Mouse (Mus musculus): ENCODE results near the gene Lrrc20.

Gene Lrrc20

DNA sequence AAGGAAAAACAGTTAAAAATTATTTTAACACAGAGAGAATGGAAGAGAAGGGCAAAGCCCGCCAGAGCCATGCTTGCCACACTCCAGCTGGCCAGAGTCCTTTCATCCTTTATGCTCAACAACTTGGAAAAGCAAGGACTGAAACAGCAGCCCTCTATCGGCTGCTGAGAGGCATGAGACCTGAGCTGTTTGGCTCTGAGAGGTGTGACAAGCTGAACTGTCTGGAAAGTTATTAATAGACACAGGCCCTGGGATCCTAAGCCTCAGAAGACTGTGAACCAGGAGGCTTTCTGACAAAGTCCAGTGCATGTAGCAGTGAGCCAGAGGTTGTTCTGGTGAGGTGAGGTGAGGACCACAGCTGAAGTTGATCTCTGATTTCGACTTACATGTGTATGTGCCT, 2.0 kb upstream of the Lrrc20 start:
- no peak for DNase-seq (ENCODE audit: low read depth, low spot score)

DNA sequence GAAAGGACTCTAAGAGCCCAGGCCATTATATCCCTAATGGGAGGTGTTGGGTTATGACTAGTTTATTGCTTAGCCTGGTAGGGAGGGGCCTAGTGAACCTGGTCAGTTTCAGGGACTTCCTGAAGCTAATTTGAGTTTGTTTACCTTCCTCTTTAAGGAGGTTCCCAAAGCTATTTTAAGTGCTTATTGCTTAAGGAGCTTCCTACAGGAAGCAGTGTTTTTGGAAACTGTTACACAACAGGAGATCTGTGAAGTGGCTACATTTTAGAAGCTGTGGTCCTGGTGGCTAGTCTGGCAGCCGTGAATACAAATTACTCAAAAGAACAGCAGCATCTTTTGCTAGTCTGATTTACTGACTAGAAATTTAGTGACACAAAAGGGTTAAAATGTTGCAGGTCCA, 1.3 kb upstream of the Lrrc20 start:
- DNase-seq (ENCODE audit: low read depth, low spot score): no peak

DNA sequence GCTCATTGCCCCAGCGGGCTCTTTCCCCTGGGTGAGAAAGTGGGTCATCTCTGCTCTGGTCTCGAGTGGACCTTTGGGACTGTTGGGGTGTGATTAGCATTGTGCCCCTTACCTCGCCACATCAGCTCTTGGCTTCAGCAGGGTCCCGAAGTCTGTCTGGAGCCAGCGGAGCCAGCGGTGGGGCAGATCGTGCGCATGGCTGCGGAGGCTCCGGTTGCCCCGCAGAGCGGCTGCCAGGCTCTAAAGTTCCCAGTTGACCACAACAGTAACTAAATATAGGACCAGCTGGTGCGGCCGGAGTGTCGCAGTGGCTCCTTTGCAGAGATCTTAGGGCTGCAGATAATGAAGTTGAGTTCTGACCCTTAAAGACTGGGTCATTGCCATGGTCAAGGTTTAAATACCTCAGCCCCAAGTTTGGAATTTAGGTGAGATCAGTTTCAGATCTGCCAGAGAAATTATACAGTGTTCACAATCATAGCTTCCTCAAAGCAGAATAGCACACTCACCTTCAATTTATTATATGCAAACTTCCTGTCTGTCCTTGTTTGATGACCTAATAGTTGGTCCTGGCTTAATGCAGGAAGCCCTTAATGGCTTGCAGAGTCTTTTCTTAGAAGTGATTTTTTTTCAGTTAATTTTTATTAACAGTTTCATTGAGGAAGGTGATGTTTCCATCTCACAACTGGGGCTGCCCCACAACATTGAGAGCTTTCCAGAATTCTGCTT, 1.0 kb downstream of the Lrrc20 start:
- no peak for DNase-seq (ENCODE audit: low read depth, low spot score)

DNA sequence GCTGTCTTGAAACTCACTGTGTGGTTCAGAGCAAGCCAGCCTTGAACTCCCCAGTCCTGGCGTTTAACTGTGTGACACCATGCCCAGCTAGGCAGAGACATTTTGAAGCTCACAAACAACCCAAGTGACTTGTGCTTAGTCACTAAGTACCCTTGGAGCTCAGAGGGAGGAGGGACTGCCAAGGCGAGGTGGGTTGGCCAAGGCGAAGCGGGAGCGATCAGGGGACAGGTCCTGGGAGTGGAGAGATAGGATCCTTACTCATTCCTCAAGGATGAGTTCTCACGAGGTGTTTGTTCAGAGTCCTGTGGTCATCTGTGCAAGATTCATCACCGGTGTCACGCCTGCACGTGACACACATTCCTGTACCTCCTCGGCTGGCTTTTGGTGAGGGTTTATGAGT, 3.9 kb downstream of the Lrrc20 start:
- DNase-seq (ENCODE audit: low read depth, low spot score): no peak

DNA sequence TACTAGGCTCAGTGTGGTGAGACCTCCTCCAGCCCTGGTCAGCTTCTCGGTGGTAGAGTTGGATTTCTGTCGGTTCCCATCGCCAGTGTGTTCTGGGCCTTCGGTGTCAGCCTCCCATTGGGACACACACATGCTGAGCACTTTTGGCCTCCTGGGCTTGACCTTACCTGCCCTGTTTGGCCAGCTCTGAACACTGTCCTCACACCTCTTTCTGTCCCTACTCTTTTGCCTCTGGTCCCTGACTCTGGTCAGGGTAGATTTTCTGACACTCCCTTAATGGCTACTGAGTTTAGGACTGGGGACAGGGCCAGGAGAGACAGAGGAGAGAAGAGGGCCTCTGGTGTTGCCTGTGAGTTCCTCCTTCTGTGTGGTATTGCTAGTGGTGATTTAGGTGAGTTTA, 4.3 kb downstream of the Lrrc20 start:
- no peak for DNase-seq (ENCODE audit: low read depth, low spot score)

DNA sequence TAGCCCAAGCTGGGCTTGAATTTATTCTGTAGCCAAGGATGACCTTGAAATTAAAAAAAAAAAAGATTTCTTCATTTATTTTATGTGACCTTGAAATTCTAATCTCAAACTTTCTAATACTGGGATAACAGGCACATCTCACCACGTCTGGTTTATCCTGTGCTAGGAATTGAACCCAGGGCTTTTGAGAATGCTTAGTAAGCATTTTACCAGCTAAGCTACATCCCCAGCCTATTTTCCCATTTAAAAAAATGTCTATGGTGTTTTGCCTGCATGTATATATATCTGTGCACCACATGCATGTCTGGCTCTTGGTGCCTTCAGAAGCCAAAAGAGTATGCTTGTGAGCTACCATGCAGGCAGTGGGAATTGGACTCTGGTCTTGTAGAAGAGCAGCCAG, 4.9 kb downstream of the Lrrc20 start:
- no peak for DNase-seq (ENCODE audit: low read depth, low spot score)

DNA sequence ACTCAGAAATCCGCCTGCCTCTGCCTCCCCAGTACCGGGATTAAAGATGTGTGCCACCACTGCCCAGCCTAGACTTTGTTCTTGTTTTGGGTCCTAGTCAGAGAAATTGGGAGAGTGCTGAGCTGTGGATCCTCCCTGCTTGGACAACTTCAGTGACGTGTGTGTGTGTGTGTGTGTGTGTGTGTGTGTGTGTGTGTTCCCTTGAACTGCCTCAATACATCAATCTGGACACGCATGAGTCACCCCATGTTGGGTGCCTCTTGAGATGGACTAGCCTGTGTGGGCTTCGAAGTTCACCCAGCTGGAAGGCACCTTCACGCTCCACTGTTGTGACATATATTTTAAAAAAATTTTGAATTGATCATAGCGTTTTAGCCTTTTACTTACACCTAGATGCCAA, 7.2 kb downstream of the Lrrc20 start:
- DNase-seq (ENCODE audit: low read depth, low spot score): no peak

DNA sequence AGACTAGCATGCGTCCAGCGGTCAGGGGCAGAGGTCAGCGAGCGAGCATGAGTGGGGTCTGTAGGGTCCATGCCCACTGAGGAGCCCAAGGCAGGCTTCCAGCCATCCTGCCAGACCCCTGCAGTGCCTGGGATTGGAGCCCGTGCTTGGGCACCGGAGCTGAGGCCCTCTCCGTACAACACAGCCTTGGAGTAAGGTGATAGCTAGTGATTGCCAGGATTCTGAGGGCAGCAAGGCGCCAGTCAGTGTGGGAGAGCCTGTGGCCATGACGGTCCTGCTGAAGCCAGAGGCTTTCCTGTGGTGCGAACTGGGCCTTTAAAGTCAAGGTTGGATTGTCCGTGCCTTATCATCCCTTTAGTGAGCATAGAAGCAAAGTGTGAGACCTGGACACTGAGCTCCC, 9.2 kb downstream of the Lrrc20 start:
- DNase-seq (ENCODE audit: low read depth, low spot score): no peak

DNA sequence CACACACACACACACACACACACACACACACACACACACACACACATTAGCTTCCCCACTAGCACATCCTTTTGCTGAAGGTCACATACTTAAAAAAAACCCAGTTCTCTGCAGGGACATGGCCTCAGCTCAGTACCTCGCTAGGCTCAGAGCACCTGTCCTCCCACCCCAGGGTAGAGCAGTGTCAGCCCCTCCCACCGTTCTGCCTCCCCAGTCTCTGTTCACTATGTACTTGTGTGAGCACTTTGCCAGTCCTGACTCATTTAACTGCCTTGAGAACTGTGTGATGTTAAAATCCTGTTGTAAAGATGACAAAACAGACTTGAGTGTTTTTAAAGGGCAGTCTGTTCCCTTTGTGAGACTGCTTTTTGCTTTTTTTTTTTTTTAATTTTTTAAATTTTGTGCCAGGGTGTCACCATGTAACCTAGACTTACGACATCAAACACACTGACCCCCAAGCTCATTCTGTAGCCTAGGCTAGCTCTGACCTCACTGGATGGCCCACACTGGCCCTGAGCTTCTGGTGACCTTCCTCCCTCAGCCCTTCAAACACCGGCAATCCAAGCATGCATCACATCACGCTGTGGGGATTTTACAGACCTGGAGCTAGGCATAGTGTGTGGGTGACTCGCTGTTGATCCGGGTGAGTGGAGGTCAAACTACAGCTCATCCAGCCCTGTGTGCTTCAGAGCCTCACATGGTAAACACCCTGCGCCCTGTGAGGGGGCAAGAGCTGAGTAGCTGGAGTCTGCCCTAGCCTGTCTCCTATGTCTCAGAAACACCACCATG, 11.1 kb downstream of the Lrrc20 start:
- DNase-seq (ENCODE audit: low read depth, low spot score): no peak

DNA sequence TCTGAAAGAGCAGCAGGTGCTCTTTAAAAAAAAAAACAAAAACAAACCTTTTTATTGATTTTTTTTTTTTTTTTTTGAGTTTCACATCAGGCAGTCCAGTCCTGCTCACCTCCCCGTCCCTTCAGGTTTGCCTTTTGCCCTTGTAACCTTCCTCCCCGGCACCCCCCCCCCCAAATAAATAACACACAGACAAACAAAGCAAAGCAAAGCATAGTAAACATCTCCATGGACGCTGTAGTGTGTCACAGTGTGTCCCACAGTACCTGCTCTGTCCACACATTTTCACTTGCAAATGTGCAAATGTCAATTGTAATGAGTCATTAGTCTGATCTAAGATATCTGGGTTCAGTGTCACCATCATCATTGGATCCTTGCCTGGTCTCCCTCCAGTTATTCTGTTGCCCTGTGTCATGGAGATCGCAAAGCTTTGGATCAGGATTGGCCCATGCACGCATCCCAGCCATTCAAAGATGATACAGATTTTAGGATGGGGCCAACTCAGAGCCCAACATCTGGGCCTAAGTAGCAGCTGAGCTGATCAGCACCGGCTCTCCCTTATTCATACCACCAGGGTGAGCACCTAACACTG, 13.0 kb downstream of the Lrrc20 start:
- no peak for DNase-seq (ENCODE audit: low read depth, low spot score)

DNA sequence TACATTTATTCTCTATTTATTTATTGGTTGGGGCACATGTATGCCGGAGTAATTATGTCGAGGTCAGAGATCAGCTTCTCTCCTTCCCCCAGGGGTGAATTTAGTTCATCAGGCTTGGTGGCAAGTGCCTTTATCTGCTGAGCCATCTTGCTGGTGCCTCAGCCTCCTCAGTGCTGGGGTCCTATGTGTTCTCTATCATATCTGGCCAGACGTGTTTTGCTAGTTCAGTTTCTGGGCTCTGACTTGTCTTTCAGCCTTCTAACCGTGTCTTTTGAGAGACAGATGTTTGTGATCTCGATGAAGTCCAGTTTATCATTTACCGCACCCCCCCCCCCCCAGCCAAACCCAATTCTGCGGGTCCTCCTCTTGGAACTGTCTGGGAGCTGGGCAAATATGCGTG, 16.0 kb downstream of the Lrrc20 start:
- no peak for DNase-seq (ENCODE audit: low read depth, low spot score)

DNA sequence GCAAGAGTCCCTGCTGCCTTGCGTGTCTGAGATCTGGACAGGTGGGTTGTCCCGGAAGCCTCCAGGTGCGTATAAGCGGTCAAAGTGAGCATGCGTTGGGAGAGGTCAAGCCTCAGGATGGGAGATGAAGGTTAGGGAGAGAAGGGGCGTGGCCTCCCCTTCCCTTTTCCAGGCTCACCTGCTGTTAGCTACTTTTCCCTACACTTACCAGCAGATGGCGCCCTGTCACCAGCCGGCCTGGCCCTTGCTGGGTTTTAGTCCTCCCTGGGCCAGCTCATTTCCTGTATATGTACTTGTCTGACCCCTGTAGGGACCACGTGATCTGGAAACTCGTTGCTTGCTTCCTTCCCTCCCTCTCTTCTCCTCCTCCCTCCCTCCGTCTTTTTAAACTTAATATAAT, 16.4 kb downstream of the Lrrc20 start:
- DNase-seq (ENCODE audit: low read depth, low spot score): peak; percentile 83

DNA sequence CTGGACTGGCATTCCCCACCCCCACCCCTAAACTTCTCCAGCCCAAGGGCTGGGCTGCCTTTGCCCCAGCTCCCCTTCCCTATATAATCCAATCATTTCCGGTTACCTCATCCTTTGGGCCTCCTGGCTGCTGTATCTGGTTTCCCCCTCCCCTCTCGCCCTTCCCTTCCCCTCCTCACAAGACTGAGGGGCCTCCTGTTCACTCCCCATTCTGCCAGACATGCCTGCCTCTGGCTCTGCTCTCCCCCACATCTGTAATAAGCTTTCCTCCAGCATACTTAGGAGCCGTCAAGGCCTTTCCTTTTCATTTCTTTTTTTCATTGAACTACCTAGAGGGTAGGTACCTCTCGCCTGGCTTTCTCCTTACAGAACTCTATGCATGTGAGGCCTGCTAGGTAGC, 19.9 kb downstream of the Lrrc20 start:
- no peak for DNase-seq (ENCODE audit: low read depth, low spot score)

DNA sequence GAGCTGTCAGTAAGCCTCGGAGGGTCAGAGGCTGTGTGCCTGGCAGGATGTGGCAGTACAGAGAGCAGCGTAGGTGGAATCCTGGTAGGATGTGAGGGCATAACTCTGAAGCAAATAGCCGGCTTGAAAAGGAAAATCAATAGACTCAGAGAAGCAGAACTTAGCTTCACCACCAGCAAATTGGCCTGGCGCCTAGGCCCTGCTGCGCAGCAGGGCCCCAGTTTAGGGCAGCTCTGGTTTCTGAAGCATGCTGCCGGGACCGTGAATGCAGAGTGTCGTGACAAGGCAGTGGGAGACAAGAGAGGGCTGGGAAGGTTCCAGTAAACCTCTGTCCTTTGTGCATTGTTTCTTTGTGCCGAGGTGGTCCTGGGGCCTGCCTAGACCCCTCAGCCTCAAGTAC, 20.6 kb downstream of the Lrrc20 start:
- no peak for DNase-seq (ENCODE audit: low read depth, low spot score)

DNA sequence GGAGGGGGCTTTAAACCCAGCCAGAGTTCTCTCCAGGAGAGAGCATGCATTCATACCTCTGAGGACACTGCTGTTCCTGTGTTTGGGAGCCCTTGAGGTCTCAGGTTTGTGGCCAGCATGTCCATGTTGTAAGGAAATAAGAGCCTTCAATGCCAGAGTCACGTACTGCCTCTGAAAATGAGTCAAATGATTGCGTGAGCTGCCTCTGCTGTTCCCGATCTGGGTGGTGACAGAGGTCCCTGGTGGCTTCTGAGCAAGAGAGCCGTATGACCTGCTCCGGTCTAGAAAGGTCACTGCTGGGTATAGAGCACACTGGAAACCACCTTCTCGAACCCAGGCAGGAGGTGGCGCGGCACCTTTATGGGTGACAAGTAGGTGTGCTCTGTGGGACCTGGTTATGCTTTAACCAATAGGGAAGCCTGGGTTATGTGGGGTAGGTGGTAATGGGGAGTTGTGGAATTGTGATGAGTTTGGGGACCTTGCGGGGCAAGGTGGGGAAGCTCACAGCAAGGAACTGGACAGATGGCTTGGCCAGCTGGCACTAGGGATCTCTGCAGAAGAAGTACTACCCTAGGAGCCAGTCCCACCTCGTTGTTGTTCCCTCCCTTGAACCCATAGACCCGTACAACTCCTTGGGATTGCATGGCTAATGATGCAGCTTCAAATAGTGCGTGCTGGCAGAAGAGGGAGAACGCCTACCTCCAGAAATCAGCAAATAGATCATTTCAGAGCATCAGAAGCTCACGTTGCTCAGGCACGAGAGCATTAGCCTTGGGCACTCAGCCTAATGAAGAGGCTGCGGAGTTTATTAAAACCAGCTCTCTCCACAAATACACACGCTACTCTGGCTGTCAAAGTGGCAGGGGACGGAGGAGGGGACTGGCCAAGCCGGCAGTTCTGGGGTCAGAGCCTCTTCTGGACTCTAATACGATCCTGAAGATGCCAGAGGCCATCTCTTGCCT, 24.2 kb downstream of the Lrrc20 start:
- no peak for DNase-seq (ENCODE audit: low read depth, low spot score)

DNA sequence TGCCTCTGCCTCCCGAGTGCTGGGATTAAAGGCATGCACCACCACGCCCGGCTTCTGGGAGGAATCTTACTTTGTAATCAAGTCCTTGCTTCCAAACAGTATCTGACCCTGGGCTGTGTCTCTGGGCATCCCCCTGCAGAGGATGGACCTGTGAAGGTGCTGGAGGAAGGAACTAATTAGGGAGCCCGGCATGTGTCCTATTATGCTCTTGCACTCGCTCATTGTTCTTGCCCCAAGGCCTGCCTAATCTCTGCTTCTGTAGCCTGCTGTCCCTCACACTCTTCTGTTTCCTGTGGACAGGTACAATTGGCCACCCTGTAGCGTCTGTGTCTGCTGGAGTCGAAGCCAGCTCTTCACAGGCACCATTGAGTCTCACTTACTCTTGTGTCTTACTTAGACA, 25.2 kb downstream of the Lrrc20 start:
- DNase-seq (ENCODE audit: low read depth, low spot score): no peak

DNA sequence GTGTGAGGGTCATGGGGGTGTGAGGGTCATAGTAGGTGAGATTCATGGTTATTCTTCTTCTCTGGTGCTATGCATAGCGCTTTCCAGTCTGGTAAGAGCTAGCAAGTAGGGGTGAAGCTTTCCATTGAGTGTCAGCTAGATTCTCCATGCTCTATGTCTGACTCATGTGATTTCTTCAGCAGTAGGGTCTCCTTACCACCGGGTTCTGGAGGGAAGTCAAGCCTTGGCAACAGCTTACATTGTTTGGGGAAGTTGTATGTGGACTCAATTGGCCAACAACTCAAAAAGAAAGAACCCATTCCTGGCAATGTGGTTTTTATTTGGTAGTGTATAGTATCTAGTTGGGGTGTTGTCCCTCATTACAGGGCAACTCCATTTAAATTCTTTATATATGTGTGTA, 28.5 kb downstream of the Lrrc20 start:
- DNase-seq (ENCODE audit: low read depth, low spot score): no peak

DNA sequence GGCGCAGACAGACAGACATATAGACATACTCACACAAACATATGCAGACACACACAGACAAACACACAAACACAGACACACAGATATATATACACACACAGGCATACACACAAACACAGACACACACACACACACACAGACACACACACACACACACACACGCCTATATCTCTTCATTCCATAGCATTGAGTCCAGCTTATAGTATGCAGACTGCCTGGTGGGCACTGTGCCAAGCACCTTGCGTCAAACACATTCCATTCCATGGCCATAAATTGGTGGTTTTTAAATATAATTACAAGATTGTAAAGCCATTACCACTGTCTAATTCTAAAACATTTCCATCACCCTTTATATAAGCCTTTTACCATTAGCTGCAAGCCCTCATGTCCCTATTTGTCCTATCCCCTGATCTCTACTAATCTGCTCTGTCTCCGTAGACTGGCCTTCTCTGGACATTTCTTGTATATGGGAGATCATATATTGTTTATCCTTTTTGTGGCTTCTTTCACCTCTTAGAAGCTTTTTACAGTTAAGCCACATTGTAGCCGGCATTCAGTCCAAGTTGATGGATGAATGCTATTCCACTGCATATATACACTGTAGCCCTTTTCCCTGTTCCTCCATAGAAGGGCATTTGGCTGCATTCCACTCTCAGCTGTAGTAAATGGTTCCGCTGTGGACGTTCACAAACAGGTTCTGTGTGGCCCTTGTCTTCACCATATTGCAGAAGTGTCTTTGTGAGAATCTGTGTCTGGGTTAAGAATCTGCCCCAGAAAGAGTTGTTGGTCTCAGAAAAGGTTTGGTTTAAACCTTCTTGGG, 31.0 kb downstream of the Lrrc20 start:
- DNase-seq (ENCODE audit: low read depth, low spot score): no peak

DNA sequence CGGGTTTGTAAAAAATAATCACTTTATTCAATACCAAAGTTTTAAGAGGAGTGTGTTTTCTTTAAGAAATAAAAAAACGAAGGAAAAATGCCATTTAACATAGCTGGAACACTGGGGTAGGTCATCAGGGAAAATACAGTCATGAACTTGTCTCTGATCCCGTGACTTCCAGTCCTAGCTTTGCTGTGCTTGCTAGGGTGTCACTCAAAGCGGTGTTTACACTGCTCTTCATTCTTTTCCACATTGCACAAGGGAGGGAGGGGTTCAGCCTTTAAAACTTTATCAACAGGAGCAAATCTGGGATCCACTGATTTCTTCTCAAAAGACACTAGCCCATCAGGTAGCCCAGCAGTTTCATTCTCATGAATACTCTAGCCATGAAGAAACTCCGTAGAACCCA, 34.3 kb downstream of the Lrrc20 start:
- DNase-seq (ENCODE audit: low read depth, low spot score): no peak

DNA sequence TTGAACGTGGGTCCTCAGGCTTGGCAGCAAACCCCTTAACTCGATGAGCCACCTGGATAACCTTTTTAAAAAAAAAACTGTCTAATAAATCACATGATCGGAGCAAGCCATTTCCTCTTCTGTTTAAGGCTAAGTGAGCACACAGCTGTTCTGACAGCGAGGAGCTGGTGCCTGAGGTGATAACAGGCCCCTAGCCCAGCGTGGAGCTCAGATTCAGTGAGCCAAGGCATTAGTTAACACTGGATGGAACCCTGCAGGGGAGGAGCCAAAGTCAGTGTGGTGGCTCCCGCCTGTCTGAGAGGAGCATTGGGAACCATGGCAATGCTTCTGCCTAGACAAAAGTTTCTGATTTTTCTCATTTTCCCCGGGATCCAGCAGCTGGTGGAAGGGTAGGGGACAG, 35.2 kb downstream of the Lrrc20 start:
- peak; percentile 33 for DNase-seq (ENCODE audit: low read depth, low spot score)

Data from forelimb bud, embryonic 11.5 days (tissue).